Mouse (Mus musculus): Measurements from ENCODE around the gene Ube2cbp. TPM values are rescaled to one million over a fixed set of nuclear protein-coding genes. Genes with fewer than 3 reads are reported as not detected.

Ube2cbp gene
- polyA plus RNA-seq, 1 experiment from 2014 or later: 6.1 TPM

DNA sequence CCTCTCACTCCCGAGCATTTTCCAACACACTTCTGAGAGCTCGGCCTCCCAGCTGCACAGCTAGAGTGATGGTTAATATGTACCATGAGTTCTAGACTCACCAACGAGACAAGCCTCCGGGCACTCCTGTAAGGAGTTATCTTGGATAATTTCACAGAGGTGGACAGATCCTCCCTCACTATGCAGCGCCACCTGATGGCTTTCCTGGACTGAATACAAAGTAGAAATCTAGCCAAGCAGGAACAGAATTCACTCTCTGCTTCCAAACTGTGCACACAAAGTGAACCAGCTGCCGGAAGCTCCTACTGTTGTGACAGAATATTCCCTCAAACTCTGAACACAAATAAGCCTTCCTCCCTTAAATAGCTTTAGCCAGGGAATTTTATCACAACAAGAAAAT lies 69.0 kb downstream of the Ube2cbp start:
- Histone ChIP-seq H3K9me3 (ENCODE audit: control insufficient read depth, low read length) (no peaks in the 10 kb centered on the region), H3K27ac (ENCODE audit: low read depth, low read length) (no peak overlapping the region), H3K4me1 (replicated peaks; ENCODE audit: control insufficient read depth, insufficient read depth, low read length) (no peaks in the 10 kb centered on the region), H3K9ac (ENCODE audit: low read depth, low read length) (no peak overlapping the region), H3K27me3 (ENCODE audit: control insufficient read depth, insufficient read depth, low read length) (no peaks in the 10 kb centered on the region), H3K4me2 (replicated peaks; ENCODE audit: low read depth, low read length) (no peak overlapping the region), H3K4me3 (ENCODE audit: low read depth, low read length) (no peak overlapping the region), H3K36me3 (ENCODE audit: control insufficient read depth, insufficient read depth, low read length) (no peaks in the 10 kb centered on the region)
- ATAC-seq (ENCODE audit: low FRiP score): no peak
- DNase-seq (ENCODE audit: low spot score): no peak
- 85% methylated on average over 6 of the region's 6 CpGs for WGBS

DNA sequence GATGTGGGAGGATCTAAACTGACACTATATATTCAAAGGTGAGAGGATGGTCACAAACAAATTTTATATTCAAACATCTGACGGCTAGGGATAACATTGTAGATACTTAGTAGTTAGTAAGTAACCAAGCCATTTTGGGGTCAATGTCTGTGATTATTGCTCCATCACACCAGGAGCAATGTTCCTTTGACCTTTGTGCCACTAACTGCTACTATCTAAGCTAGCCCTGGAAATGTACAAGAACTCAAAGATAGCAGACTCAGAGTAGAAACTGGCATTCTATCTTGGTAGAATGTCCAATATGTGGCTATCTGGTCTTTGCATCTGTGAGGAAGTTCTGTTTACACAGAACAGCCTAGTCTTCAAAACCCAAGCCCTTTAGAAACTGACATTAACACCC lies 69.7 kb downstream of the Ube2cbp start:
- DNase-seq (ENCODE audit: low spot score): no peak
- Histone ChIP-seq H3K9ac (ENCODE audit: low read depth, low read length) (no peak overlapping the region), H3K9me3 (ENCODE audit: control insufficient read depth, low read length) (no peaks in the 10 kb centered on the region), H3K27me3 (ENCODE audit: control insufficient read depth, insufficient read depth, low read length) (no peaks in the 10 kb centered on the region), H3K27ac (ENCODE audit: low read depth, low read length) (no peak overlapping the region), H3K36me3 (ENCODE audit: control insufficient read depth, insufficient read depth, low read length) (no peaks in the 10 kb centered on the region), H3K4me1 (replicated peaks; ENCODE audit: control insufficient read depth, insufficient read depth, low read length) (no peaks in the 10 kb centered on the region), H3K4me2 (replicated peaks; ENCODE audit: low read depth, low read length) (no peak overlapping the region), H3K4me3 (ENCODE audit: low read depth, low read length) (no peak overlapping the region)
- ATAC-seq (ENCODE audit: low FRiP score): no peak
- 97% methylated on average over 1 of the region's 1 CpGs for WGBS

DNA sequence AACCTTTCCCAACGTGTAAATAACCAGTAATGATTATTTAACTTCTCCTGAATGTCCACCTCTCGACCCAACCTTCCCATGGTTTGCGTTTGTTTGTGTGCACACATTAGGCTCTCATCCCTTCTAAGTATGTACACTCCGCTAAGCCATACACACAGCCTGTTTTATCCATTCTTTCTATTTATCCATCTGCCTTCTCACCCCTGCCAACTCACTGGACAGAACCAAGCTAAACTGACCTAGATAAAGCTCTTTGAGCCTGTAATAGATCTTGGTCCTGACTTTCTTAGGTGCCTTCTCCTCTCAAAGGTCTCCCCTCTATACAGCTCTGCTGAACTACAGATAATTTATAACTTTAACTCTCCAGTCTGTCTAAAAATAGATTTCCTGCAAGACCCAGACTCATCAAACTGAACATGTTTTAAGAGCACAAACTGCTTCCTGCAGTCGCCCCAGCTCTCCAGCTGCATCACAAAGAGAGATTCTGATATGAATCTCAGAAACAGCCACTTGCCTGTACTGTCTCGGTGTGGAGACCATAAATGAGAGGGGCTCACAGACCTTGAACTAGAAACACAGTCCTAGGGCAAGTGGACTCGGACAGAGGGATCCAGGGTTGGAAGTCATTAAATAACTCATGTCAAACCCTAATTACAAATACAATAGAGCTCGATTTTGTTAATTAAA lies 71.0 kb downstream of the Ube2cbp start:
- DNase-seq (ENCODE audit: low spot score) (no peak), ATAC-seq (ENCODE audit: low FRiP score) (no peak)
- Histone ChIP-seq H3K4me2 (replicated peaks; ENCODE audit: low read depth, low read length) (no peak overlapping the region), H3K4me1 (replicated peaks; ENCODE audit: control insufficient read depth, insufficient read depth, low read length) (no peaks in the 10 kb centered on the region), H3K27me3 (ENCODE audit: control insufficient read depth, insufficient read depth, low read length) (no peaks in the 10 kb centered on the region), H3K27ac (ENCODE audit: low read depth, low read length) (no peak overlapping the region), H3K9ac (ENCODE audit: low read depth, low read length) (no peak overlapping the region), H3K36me3 (ENCODE audit: control insufficient read depth, insufficient read depth, low read length) (no peaks in the 10 kb centered on the region), H3K4me3 (ENCODE audit: low read depth, low read length) (no peak overlapping the region), H3K9me3 (ENCODE audit: control insufficient read depth, low read length) (no peaks in the 10 kb centered on the region)
- WGBS: 75% methylated on average over 8 of the region's 8 CpGs

DNA sequence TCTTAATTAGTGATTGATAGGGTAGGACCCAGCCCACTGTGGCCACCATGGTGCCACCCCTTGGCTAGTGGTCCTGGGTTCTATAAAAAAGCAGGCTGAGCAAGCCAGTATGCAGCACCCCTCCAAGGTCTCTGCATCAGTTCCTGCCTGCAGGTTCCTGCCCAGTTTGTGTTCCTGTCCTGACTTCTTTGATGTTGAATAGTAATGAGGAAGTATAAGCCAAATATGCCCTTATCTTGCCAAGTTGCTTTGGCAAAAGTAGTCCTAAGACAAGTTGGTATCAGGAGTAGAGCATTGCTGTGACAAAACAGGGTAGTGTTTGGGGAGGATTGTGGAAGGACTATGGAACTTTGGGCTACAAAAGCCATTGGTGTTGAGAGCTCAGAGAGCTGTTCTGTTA lies 73.3 kb downstream of the Ube2cbp start:
- ATAC-seq (ENCODE audit: low FRiP score): no peak
- Histone ChIP-seq H3K9ac (ENCODE audit: low read depth, low read length) (no peak overlapping the region), H3K27ac (ENCODE audit: low read depth, low read length) (no peak overlapping the region), H3K9me3 (ENCODE audit: control insufficient read depth, low read length) (no peaks in the 10 kb centered on the region), H3K27me3 (ENCODE audit: control insufficient read depth, insufficient read depth, low read length) (no peaks in the 10 kb centered on the region), H3K4me1 (replicated peaks; ENCODE audit: control insufficient read depth, insufficient read depth, low read length) (no peaks in the 10 kb centered on the region), H3K4me2 (replicated peaks; ENCODE audit: low read depth, low read length) (no peak overlapping the region), H3K36me3 (ENCODE audit: control insufficient read depth, insufficient read depth, low read length) (no peaks in the 10 kb centered on the region), H3K4me3 (ENCODE audit: low read depth, low read length) (no peak overlapping the region)
- no peak for DNase-seq (ENCODE audit: low spot score)

DNA sequence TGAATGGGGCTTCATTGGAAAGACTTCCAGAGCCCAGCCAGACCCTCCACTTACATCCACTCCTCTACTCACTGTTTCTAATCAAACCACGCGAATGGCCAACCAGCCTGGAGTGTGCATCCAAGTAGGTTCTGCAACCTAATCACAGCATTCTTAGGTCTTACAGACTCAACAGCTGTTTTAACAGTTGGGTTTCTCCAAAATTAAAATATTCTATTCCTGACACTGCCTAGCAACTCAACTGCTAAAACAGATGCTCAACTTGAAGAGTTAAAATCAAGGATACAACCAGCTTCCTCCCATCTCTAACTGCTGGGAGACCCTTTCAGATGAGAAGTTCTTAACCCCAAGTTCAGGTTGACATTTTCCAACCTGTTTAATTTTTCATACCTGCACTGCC lies 74.0 kb downstream of the Ube2cbp start:
- ATAC-seq (ENCODE audit: low FRiP score) (no peak), DNase-seq (ENCODE audit: low spot score) (no peak)

DNA sequence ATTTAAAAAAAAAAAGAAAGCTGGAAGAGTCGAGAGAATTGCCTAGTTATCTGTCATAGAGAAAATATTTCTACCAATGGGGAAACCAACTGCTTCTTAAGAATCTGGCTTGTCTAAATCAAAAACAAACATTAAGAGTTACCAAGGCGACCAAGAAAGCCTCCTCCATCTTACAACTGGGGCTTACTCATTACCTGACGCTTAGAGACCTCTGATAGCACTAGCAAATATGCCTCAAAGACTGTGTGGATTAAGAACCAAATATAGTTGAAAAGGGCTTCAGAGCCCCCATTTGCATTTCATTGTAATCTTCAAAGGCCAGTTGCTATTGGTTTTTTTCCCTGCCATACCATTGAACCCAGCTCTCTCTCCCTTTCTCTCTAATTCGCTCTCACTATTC lies 76.2 kb downstream of the Ube2cbp start:
- Histone ChIP-seq H3K4me3 (ENCODE audit: low read depth, low read length) (no peak overlapping the region), H3K4me2 (replicated peaks; ENCODE audit: low read depth, low read length) (no peak overlapping the region), H3K27ac (ENCODE audit: low read depth, low read length) (no peak overlapping the region), H3K9me3 (ENCODE audit: control insufficient read depth, low read length) (no peaks in the 10 kb centered on the region), H3K9ac (ENCODE audit: low read depth, low read length) (no peak overlapping the region), H3K4me1 (replicated peaks; ENCODE audit: control insufficient read depth, insufficient read depth, low read length) (no peaks in the 10 kb centered on the region), H3K27me3 (ENCODE audit: control insufficient read depth, insufficient read depth, low read length) (no peaks in the 10 kb centered on the region), H3K36me3 (ENCODE audit: control insufficient read depth, insufficient read depth, low read length) (no peaks in the 10 kb centered on the region)
- no peak for DNase-seq (ENCODE audit: low spot score)
- ATAC-seq (ENCODE audit: low FRiP score): no peak
- WGBS: 74% methylated on average over 4 of the region's 4 CpGs

More for the DNA sequence above, 74.0 kb downstream of the Ube2cbp start:
- 81% methylated on average over 2 of the region's 2 CpGs for WGBS
- Histone ChIP-seq H3K4me2 (replicated peaks; ENCODE audit: low read depth, low read length) (no peak overlapping the region), H3K36me3 (ENCODE audit: control insufficient read depth, insufficient read depth, low read length) (no peaks in the 10 kb centered on the region), H3K27me3 (ENCODE audit: control insufficient read depth, insufficient read depth, low read length) (no peaks in the 10 kb centered on the region), H3K9ac (ENCODE audit: low read depth, low read length) (no peak overlapping the region), H3K9me3 (ENCODE audit: control insufficient read depth, low read length) (no peaks in the 10 kb centered on the region), H3K4me3 (ENCODE audit: low read depth, low read length) (no peak overlapping the region), H3K4me1 (replicated peaks; ENCODE audit: control insufficient read depth, insufficient read depth, low read length) (no peaks in the 10 kb centered on the region), H3K27ac (ENCODE audit: low read depth, low read length) (no peak overlapping the region)

DNA sequence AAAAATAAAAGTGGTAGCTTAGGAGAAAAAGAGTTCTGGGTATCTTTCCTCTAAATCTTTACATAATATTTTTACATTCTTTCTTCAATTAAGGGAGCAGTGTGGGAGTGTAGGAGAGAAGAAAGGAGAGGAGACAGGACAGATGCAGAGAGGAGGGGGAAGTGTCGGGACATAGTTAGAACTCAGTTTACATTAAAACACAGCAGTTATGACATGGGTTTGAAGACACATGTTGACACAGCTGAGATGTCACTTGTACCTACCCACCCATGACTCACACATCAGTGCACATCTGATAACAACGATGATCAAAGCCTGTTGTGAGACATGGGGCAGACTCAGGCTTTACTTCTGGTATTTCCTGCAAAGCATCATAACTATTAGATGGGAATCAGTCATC lies 87.8 kb downstream of the Ube2cbp start:
- WGBS: 71% methylated on average over 2 of the region's 2 CpGs
- no peaks in the 10 kb centered on the region for H3K36me3 ChIP-seq (ENCODE audit: control insufficient read depth, insufficient read depth, low read length)
- no peak overlapping the region for H3K4me2 ChIP-seq (replicated peaks; ENCODE audit: low read depth, low read length)
- DNase-seq (ENCODE audit: low spot score) (no peak), ATAC-seq (ENCODE audit: low FRiP score) (no peak)
- H3K9me3 ChIP-seq (ENCODE audit: control insufficient read depth, low read length): no peaks in the 10 kb centered on the region
- H3K9ac ChIP-seq (ENCODE audit: low read depth, low read length): no peak overlapping the region
- H3K4me1 ChIP-seq (replicated peaks; ENCODE audit: control insufficient read depth, insufficient read depth, low read length): no peaks in the 10 kb centered on the region
- H3K27ac ChIP-seq (ENCODE audit: low read depth, low read length): no peak overlapping the region
- no peak overlapping the region for H3K4me3 ChIP-seq (ENCODE audit: low read depth, low read length)
- H3K27me3 ChIP-seq (ENCODE audit: control insufficient read depth, insufficient read depth, low read length): no peaks in the 10 kb centered on the region

DNA sequence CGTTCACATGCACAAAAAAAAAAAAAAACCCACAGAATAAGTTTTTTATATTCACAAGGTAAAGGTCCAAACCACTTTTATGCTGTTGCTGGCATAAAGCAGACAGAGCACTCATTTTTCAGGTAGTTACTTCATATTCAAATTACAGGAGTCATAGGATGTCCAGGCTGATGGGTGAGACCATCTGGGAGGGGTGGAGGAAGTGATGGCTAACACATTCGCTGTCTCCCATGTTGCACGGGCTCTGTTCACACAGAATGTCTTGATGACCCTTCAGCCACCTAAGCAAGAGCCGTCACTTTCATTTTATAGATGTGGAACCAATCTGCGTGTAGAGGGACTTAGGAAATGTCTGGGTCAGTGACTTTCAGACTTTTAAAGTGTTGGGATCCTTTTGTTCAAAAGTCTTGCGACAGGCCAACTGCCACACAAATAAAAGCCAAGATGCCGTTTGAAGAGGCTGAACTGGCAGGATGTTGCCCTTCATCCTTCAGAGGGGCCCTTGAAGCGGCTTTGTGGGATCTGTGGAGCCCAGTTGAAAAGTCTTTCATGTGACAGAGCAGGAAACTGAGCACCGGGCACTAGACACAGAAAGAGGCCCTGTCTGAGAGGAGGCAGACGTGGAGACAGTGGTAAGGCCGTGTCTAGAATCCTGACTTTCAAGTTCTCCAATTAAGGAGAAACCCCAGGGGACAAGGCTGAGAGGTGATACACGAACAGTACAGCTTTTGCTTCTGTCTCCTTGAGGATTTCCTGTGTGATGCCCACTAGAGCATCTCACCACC lies 91.8 kb downstream of the Ube2cbp start:
- H3K27me3 ChIP-seq (ENCODE audit: control insufficient read depth, insufficient read depth, low read length): no peaks in the 10 kb centered on the region
- no peaks in the 10 kb centered on the region for H3K4me1 ChIP-seq (replicated peaks; ENCODE audit: control insufficient read depth, insufficient read depth, low read length)
- no peak overlapping the region for H3K27ac ChIP-seq (ENCODE audit: low read depth, low read length)
- H3K4me3 ChIP-seq (ENCODE audit: low read depth, low read length): no peak overlapping the region
- DNase-seq (ENCODE audit: low spot score) (no peak), ATAC-seq (ENCODE audit: low FRiP score) (no peak)
- H3K9me3 ChIP-seq (ENCODE audit: control insufficient read depth, low read length): no peaks in the 10 kb centered on the region
- H3K9ac ChIP-seq (ENCODE audit: low read depth, low read length): no peak overlapping the region
- no peaks in the 10 kb centered on the region for H3K36me3 ChIP-seq (ENCODE audit: control insufficient read depth, insufficient read depth, low read length)
- H3K4me2 ChIP-seq (replicated peaks; ENCODE audit: low read depth, low read length): no peak overlapping the region
- WGBS: 60% methylated on average over 12 of the region's 12 CpGs

DNA sequence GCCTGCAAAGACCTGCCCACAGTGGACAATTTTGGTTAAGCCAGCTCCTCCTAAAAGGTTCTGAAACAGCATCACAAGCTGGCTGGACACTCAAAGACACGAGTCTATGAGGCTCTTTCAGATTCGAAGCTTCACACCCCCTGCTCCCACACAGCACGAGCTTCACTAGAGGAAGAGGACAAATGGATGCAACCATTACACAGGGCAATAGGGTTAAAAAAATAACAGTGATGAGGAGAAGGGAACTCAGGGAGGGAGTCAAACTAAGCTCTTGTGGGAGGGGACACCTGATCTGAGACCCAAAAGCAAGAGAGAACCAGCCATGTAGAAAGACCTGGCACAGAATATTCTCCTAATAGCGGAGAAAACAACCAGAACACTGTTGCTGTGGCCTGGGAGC lies 95.5 kb downstream of the Ube2cbp start:
- WGBS: 81% methylated on average over 4 of the region's 4 CpGs
- no peaks in the 10 kb centered on the region for H3K27me3 ChIP-seq (ENCODE audit: control insufficient read depth, insufficient read depth, low read length)
- H3K4me1 ChIP-seq (replicated peaks; ENCODE audit: control insufficient read depth, insufficient read depth, low read length): no peaks in the 10 kb centered on the region
- no peak overlapping the region for H3K4me3 ChIP-seq (ENCODE audit: low read depth, low read length)
- DNase-seq (ENCODE audit: low spot score) (no peak), ATAC-seq (ENCODE audit: low FRiP score) (no peak)
- no peaks in the 10 kb centered on the region for H3K36me3 ChIP-seq (ENCODE audit: control insufficient read depth, insufficient read depth, low read length)
- no peaks in the 10 kb centered on the region for H3K9me3 ChIP-seq (ENCODE audit: control insufficient read depth, low read length)
- no peak overlapping the region for H3K4me2 ChIP-seq (replicated peaks; ENCODE audit: low read depth, low read length)
- H3K9ac ChIP-seq (ENCODE audit: low read depth, low read length): no peak overlapping the region
- H3K27ac ChIP-seq (ENCODE audit: low read depth, low read length): no peak overlapping the region
